Mouse (Mus musculus): ENCODE measurements around the gene Clca3a2. TPM values are rescaled to one million over a fixed set of nuclear protein-coding genes. Genes with fewer than 3 reads are reported as not detected.
"Not testable (repeated sequence)": the region's sequence is repeated elsewhere in the genome, so short reads cannot be mapped to it uniquely, and the experiment has no call there.

The Clca3a2 gene
- total RNA-seq, 4 experiments from 2014 or later = not detected

GRCm38 (mm10) chr3:144747706-144748105 lies 71.6 kb downstream of the Clca3a2 start:
- DNase-seq (ENCODE audit: low spot score in 2 of 2) = not testable (repeated sequence)

Other genes with a start within 250 kb of the Clca3a2 start
- gene Hs2st1, start 249.3 kb downstream of the Clca3a2 start, total RNA-seq (2022) = 10 to 100 TPM; 10.1 to 12.8 (median 11.7) TPM
- 100 to 1,000 TPM; 107 to 127 (median 111) TPM for gene Selenof, start 249.2 kb downstream of the Clca3a2 start, total RNA-seq (2022)
- gene Sh3glb1, start 99.2 kb downstream of the Clca3a2 start, total RNA-seq (2022) = 100 to 1,000 TPM; 304 to 397 (median 329) TPM
- under 1 TPM in 3 of 4 experiments, not detected in 1; 0.07 to 0.27 (median 0.07) TPM for gene Clca3a1, start 58.5 kb downstream of the Clca3a2 start, total RNA-seq (2022)
- not detected for gene Clca3b, start 29.9 kb upstream of the Clca3a2 start, total RNA-seq (2022)
- gene Clca4b, start 113.0 kb upstream of the Clca3a2 start, total RNA-seq (2022) = not detected
- gene Clca4a, start 155.6 kb upstream of the Clca3a2 start, total RNA-seq (2022) = under 1 TPM in 2 of 4 experiments, not detected in 2; 0.08 to 0.18 TPM
- gene Clca1, start 213.3 kb upstream of the Clca3a2 start, total RNA-seq (2022) = not detected

Data from gastrocnemius, adult 8-10 months (tissue).